Mouse (Mus musculus) cerebellum, postnatal 36 days (tissue): ENCODE data around the gene Cnn3.
A peak's percentile ranks its signal among the peaks of the same experiment; 100 is the strongest.

Source experiments
- DNase-seq, 2 experiments: peaks; one replicate each; pipeline ENCODE4 v3.0.0; 2021 to 2022; ENCODE audit warnings: mixed read lengths in 2 of 2

The Cnn3 gene

GRCm38 (mm10) chr3:121500225-121500624 is 73.9 kb downstream of the Cnn3 start:
- DNase-seq, result peak; percentile 66 to 71

GRCm38 (mm10) chr3:121500734-121501133 is 74.4 kb downstream of the Cnn3 start:
- no peak for DNase-seq

- no peak for DNase-seq
Measured at GRCm38 (mm10) chr3:121504927-121505487, 78.7 kb downstream of the Cnn3 start.

- no peak for DNase-seq
Measured at GRCm38 (mm10) chr3:121506175-121506574, 79.9 kb downstream of the Cnn3 start.

GRCm38 (mm10) chr3:121506756-121507155 is 80.5 kb downstream of the Cnn3 start:
- no peak for DNase-seq

GRCm38 (mm10) chr3:121507678-121508077 is 81.4 kb downstream of the Cnn3 start:
- no peak for DNase-seq
